In the genomic region with DNA sequence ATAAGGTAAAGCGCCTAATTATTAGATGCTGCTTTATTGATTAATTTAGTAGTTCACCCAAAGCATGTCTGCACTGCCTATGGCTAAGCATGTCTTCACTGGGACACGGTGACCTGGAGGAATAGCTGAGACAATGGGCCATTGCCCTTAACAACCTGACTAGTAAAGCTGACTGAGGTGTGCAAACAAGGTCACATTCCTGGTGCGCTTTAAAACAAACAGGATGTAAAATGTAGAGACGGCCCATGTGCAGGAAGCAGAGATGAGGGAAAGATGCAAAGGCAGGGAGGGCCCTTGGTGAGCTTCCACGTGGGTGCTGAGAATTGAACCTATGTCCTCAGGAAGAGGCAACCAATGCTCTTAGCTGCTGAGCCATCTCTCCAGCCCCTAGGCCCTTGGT, we compare ENCODE assay signal across 27 mouse cellular contexts. TPM values are rescaled to one million over a fixed set of nuclear protein-coding genes. Genes with fewer than 3 reads are reported as not detected.
"Had no signal": no experiment of that assay in that cellular context is flagged by ENCODE, and none has a peak within 500 bp of the region (broad histone marks: within the 10 kb centered on the region; RNA-seq: fewer than 3 reads in every experiment).

No protein-coding gene starts in this region.

- H3K27me3 ChIP-seq: heart, embryonic 13.5 days; heart, embryonic 15.5 days; hindbrain, embryonic 13.5 days; hindbrain, embryonic 15.5 days; kidney, embryonic 15.5 days; limb, embryonic 13.5 days; limb, embryonic 15.5 days had no signal

- H3K9ac ChIP-seq: heart, embryonic 13.5 days; heart, embryonic 15.5 days; hindbrain, embryonic 13.5 days; hindbrain, embryonic 15.5 days; kidney, embryonic 15.5 days; limb, embryonic 13.5 days; limb, embryonic 15.5 days; liver, embryonic 12.5 days; liver, embryonic 14.5 days had no signal

- H3K36me3 ChIP-seq: heart, embryonic 13.5 days; heart, embryonic 15.5 days; hindbrain, embryonic 13.5 days; hindbrain, embryonic 15.5 days; kidney, embryonic 15.5 days; limb, embryonic 13.5 days; limb, embryonic 15.5 days; liver, embryonic 12.5 days had no signal

- H3K27ac ChIP-seq: heart, adult 2 months; heart, embryonic 13.5 days; heart, embryonic 15.5 days; hindbrain, embryonic 13.5 days; hindbrain, embryonic 15.5 days; hindbrain, postnatal 0 days; kidney, embryonic 15.5 days; kidney, postnatal 0 days; limb, embryonic 13.5 days; limb, embryonic 15.5 days; liver, embryonic 12.5 days; liver, embryonic 14.5 days had no signal

- DNase-seq: gastrocnemius, postnatal 14 days; gastrocnemius, postnatal 36 days; heart, adult 11 months; heart, adult 2 months; heart, postnatal 14 days; heart, postnatal 36 days; kidney, adult 11 months; kidney, adult 2 months; kidney, adult 9 months; kidney, postnatal 14 days; kidney, postnatal 36 days; layer of hippocampus, adult 9-11 months; layer of hippocampus, postnatal 36 days; left cerebral cortex, postnatal 4 days had no signal

- H3K4me3 ChIP-seq: heart, adult 2 months; heart, embryonic 13.5 days; heart, embryonic 15.5 days; hindbrain, embryonic 13.5 days; hindbrain, embryonic 15.5 days; kidney, embryonic 15.5 days; limb, embryonic 13.5 days; limb, embryonic 15.5 days; liver, embryonic 12.5 days had no signal

- H3K9me3 ChIP-seq: heart, embryonic 13.5 days; heart, embryonic 15.5 days; hindbrain, embryonic 13.5 days; hindbrain, embryonic 15.5 days; kidney, embryonic 15.5 days; limb, embryonic 13.5 days; limb, embryonic 15.5 days; liver, embryonic 12.5 days had no signal

- H3K4me1 ChIP-seq: heart, embryonic 13.5 days; heart, embryonic 15.5 days; hindbrain, embryonic 13.5 days; hindbrain, embryonic 15.5 days; kidney, embryonic 15.5 days; limb, embryonic 13.5 days; limb, embryonic 15.5 days; liver, embryonic 12.5 days had no signal

RNA-seq across cellular contexts. Expression of gene Chn1, which starts 23.6 kb away (rescaled TPM):
- total RNA-seq: hematopoietic stem cell, adult 5-6 weeks had no signal
- polyA plus RNA-seq: liver, adult 2 months had no signal
